Mouse (Mus musculus) small intestine, adult 2 months (tissue): ENCODE data around the gene Pcgf2. TPM values are rescaled to one million over a fixed set of nuclear protein-coding genes. Genes with fewer than 3 reads are reported as not detected.

Source experiments
- H3K27ac ChIP-seq: fragments of 200-500 bp; 2 replicates; pipeline ENCODE4 v1.5.1; 2012; ENCODE audit warnings: low read depth, low read length, control low read depth, inconsistent platforms; ENCODE audit not compliant: insufficient read depth
- H3K27me3 ChIP-seq: fragments of 200-500 bp; 2 replicates; pipeline ENCODE4 v1.6.1; 2012; ENCODE audit warnings: mild to moderate bottlenecking, moderate library complexity, low read length, inconsistent platforms; ENCODE audit not compliant: control insufficient read depth, insufficient read depth
- H3K36me3 ChIP-seq: fragments of 200-500 bp; 2 replicates; pipeline ENCODE4 v1.6.1; 2012; ENCODE audit warnings: mild to moderate bottlenecking, low read length, control low read depth, inconsistent platforms; ENCODE audit not compliant: control insufficient read depth, insufficient read depth
- H3K4me1 ChIP-seq: fragments of 200-500 bp; 2 replicates; pipeline ENCODE4 v1.6.1; 2012; ENCODE audit warnings: low read length, inconsistent platforms, mixed read lengths; ENCODE audit not compliant: control insufficient read depth, insufficient read depth, insufficient read length
- H3K4me3 ChIP-seq: fragments of 200-500 bp; 2 replicates; pipeline ENCODE4 v1.5.1; 2012; ENCODE audit warnings: low read depth, mild to moderate bottlenecking, control low read depth, inconsistent platforms, low read length, moderate library complexity
- CTCF ChIP-seq: fragments of 200-500 bp; IDR thresholded peaks from 2 replicates; pipeline ENCODE4 v1.5.1; 2012; ENCODE audit warnings: low read depth, mild to moderate bottlenecking, control low read depth, inconsistent platforms, low read length, moderate library complexity, mixed read lengths; ENCODE audit not compliant: insufficient replicate concordance, insufficient read length; ENCODE audit errors: extremely low read depth
- POLR2A ChIP-seq: fragments of 200-500 bp; IDR thresholded peaks from 2 replicates; pipeline ENCODE4 v1.6.1; 2012; ENCODE audit warnings: low read depth, mild to moderate bottlenecking, control low read depth, inconsistent platforms, low read length, moderate library complexity
- WGBS: fragments of 180-500 bp; shearing (Covaris S2); methylation state at CpG from one replicate; pipeline ENCODE4 v1.1.7; 2018; 5-methylcytosine and 5-hydroxymethylcytosine counted together
- polyA plus RNA-seq: library from polyadenylated mRNA; depleted of rRNA; stranded (reverse); fragments of >200 nt; gene quantifications from 2 replicates; pipeline ENCODE4 v1.2.3, GENCODE M21; 2012; rRNA removed

The Pcgf2 gene
- 25.9 and 77.9 TPM in 2 replicates for polyA plus RNA-seq

- Histone ChIP-seq H3K4me3 (peak within 1 kb of the TSS; percentile 84), H3K27me3 (no peaks in the 10 kb centered on the region), H3K36me3 (no peaks in the 10 kb centered on the region), H3K27ac (peak within 1 kb of the TSS; percentile 94), H3K4me1 (peaks cover 10% of the 10 kb centered on the region)
- WGBS, result under 1% methylated on average over 85 of the region's 85 CpGs
- TF ChIP-seq POLR2A (no peak; the same call in 1 of the 2 replicates), CTCF (no peak)
Observed at GRCm38 (mm10) chr11:97700003-97700745, at the start of gene Pcgf2. Gene Pcgf2 (minus strand): TSS chr11:97700497.

- 85% methylated on average over 5 of the region's 5 CpGs for WGBS
- no peaks in the 10 kb centered on the region for H3K27me3 ChIP-seq
- TF ChIP-seq CTCF, result no peak
- no peak for TF ChIP-seq POLR2A
- H3K27ac ChIP-seq, result no peak overlapping the region
- peaks cover 40% of the 10 kb centered on the region for H3K36me3 ChIP-seq
- no peaks in the 10 kb centered on the region for H3K4me1 ChIP-seq
- no peak overlapping the region for H3K4me3 ChIP-seq
Observed at GRCm38 (mm10) chr11:97748496-97748895, 48.2 kb upstream of the Pcgf2 start.

- Histone ChIP-seq H3K27me3 (no peaks in the 10 kb centered on the region), H3K4me3 (no peak overlapping the region), H3K4me1 (no peaks in the 10 kb centered on the region), H3K36me3 (peaks cover 34% of the 10 kb centered on the region), H3K27ac (no peak overlapping the region)
- 89% methylated on average over 8 of the region's 8 CpGs for WGBS
- TF ChIP-seq CTCF (no peak), POLR2A (no peak)
Observed at GRCm38 (mm10) chr11:97747773-97748172, 47.5 kb upstream of the Pcgf2 start.

- H3K4me3 ChIP-seq, result peak overlapping the region; percentile 65
- H3K4me1 ChIP-seq, result no peaks in the 10 kb centered on the region
- no peak overlapping the region for H3K27ac ChIP-seq
- TF ChIP-seq CTCF, result no peak
- TF ChIP-seq POLR2A, result 0 out of 2 replicates have a peak, but pooled peaks have one; percentile 2
- no peaks in the 10 kb centered on the region for H3K27me3 ChIP-seq
- WGBS, result 2% methylated on average over 13 of the region's 13 CpGs
- peaks cover 19% of the 10 kb centered on the region for H3K36me3 ChIP-seq
Observed at GRCm38 (mm10) chr11:97745331-97745721, 45.0 kb upstream of the Pcgf2 start.

- Histone ChIP-seq H3K4me3 (peak overlapping the region; percentile 74), H3K4me1 (no peaks in the 10 kb centered on the region), H3K27ac (peak overlapping the region; percentile 76), H3K27me3 (no peaks in the 10 kb centered on the region), H3K36me3 (peaks cover 15% of the 10 kb centered on the region)
- TF ChIP-seq CTCF (no peak), POLR2A (0 out of 2 replicates have a peak, but pooled peaks have one; percentile 29)
- WGBS, result under 1% methylated on average over 49 of the region's 57 CpGs
Observed at GRCm38 (mm10) chr11:97744718-97745330, 44.5 kb upstream of the Pcgf2 start.

GRCm38 (mm10) chr11:97744063-97744717 is 43.9 kb upstream of the Pcgf2 start, which contains the start of gene Pip4k2b:
Gene Pip4k2b (minus strand): TSS chr11:97744704.
- H3K4me3 ChIP-seq, result peak within 1 kb of the TSS; percentile 74
- TF ChIP-seq POLR2A (no peak), CTCF (no peak)
- peaks cover 12% of the 10 kb centered on the region for H3K36me3 ChIP-seq
- no peaks in the 10 kb centered on the region for H3K4me1 ChIP-seq
- no peaks in the 10 kb centered on the region for H3K27me3 ChIP-seq
- peak within 1 kb of the TSS; percentile 76 for H3K27ac ChIP-seq
- under 1% methylated on average over 63 of the region's 63 CpGs for WGBS

GRCm38 (mm10) chr11:97743423-97743822 is 43.1 kb upstream of the Pcgf2 start:
- Histone ChIP-seq H3K27ac (peak overlapping the region; percentile 0), H3K36me3 (peaks cover 10% of the 10 kb centered on the region), H3K27me3 (no peaks in the 10 kb centered on the region), H3K4me3 (peak overlapping the region; percentile 48), H3K4me1 (no peaks in the 10 kb centered on the region)
- 24% methylated on average over 9 of the region's 9 CpGs for WGBS
- no peak for TF ChIP-seq CTCF
- no peak for TF ChIP-seq POLR2A
